Mouse (Mus musculus) heart, adult 2 months (tissue): ENCODE results near the gene Clcn2. TPM values are rescaled to one million over a fixed set of nuclear protein-coding genes. Genes with fewer than 3 reads are reported as not detected.

Experiments used
- DNase-seq, 2 experiments: peaks; one replicate each; pipeline ENCODE4 v3.0.0; 2021
- H3K27ac ChIP-seq: fragments of 200-600 bp; 2 replicates; pipeline ENCODE4 v1.8.1; 2022
- H3K27me3 ChIP-seq: fragments of 200-500 bp; 2 replicates; pipeline ENCODE4 v1.6.1; 2012; ENCODE audit warnings: mild to moderate bottlenecking, low read length, inconsistent platforms, mixed read lengths; ENCODE audit not compliant: control insufficient read depth, insufficient read depth
- H3K36me3 ChIP-seq: fragments of 200-500 bp; 2 replicates; pipeline ENCODE4 v1.6.1; 2012; ENCODE audit warnings: low read length, inconsistent platforms; ENCODE audit not compliant: control insufficient read depth, insufficient read depth
- H3K4me1 ChIP-seq: fragments of 200-500 bp; 2 replicates; pipeline ENCODE4 v1.6.1; 2011; ENCODE audit warnings: low read length; ENCODE audit not compliant: control insufficient read depth, insufficient read depth
- H3K4me3 ChIP-seq: fragments of 200-600 bp; 2 replicates; pipeline ENCODE4 v1.8.1; 2022
- H3K79me2 ChIP-seq: fragments of 200-500 bp; replicated peaks from 2 replicates; pipeline ENCODE4 v1.6.1; 2012; ENCODE audit warnings: mild to moderate bottlenecking, inconsistent platforms, low read length, moderate library complexity, mixed read lengths; ENCODE audit not compliant: control insufficient read depth, insufficient read depth
- H3K9ac ChIP-seq: fragments of 200-500 bp; 2 replicates; pipeline ENCODE4 v1.6.1; 2012; ENCODE audit warnings: low read depth, mild to moderate bottlenecking, control low read depth, inconsistent platforms, low read length, mixed read lengths
- CTCF ChIP-seq: fragments of 200-600 bp; IDR thresholded peaks from 2 replicates; pipeline ENCODE4 v1.8.1; 2022; ENCODE audit warnings: antibody characterized with exemption, mild to moderate bottlenecking, moderate library complexity
- EP300 ChIP-seq: fragments of 200-500 bp; IDR thresholded peaks from 2 replicates; pipeline ENCODE4 v1.6.1; 2011; ENCODE audit warnings: low read depth, low read length, control low read depth; ENCODE audit not compliant: insufficient read depth
- POLR2A ChIP-seq: fragments of 200-500 bp; IDR thresholded peaks from 2 replicates; pipeline ENCODE4 v1.6.1; 2011; ENCODE audit warnings: mild to moderate bottlenecking, low read depth, low read length, control low read depth; ENCODE audit not compliant: insufficient read depth
- WGBS: fragments of 180-500 bp; shearing (Covaris S2); methylation state at CpG from one replicate; pipeline ENCODE4 v1.1.7; 2018; 5-methylcytosine and 5-hydroxymethylcytosine counted together
- intact Hi-C: fragments of 180-260 bp; cut with DNase I; formaldehyde crosslinking; loops from one replicate; pipeline ENCODE4 v1.15.1; 2025
- polyA plus RNA-seq: library from polyadenylated mRNA; depleted of rRNA; stranded (reverse); fragments of >200 nt; gene quantifications from 2 replicates; pipeline ENCODE4 v1.2.3, GENCODE M21; 2012
- total RNA-seq, 2 experiments: library from RNA; stranded (reverse); gene quantifications; 2 replicates each; pipeline ENCODE4 v1.2.3; 2021

The Clcn2 gene
- total and polyA plus RNA-seq, 3 experiments: 1.3 to 8.0 (median 1.8) TPM

DNA sequence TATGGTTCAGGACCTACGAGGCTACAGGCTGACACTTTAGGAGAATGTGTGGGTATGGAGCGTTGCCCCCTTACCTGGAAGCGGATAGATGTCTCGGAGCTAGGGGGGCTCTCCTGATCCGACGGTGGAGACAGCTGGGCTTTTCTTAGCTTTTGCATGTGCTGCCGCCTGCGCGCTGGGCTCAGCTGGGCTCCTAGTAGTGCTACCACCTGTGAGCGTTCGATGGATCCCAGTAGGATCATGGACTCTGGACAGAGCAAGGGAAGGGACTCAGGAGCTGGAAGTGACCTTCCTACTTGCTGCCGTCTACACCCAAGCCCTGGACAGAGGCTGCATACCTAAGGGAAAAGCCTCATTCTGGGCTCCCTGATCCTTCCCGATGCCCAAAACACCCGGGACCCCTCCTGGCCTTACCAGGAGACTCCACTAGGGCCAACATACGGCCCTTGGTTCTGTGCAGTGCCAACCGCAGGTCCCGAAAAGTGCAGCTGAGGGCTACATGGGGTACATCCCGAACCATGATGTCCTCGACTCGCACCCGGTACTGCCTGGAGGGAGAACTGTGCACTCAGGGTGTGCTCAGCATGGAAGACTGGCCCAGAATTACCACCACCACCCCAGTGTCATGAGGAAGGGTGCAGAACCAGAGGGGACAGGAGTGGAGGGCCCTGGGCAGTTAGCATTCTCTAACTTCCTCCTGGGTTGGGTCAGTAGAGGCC lies 9.2 kb downstream of the Clcn2 start:
- intact Hi-C loops: loop anchor here (2.0 kb wide), 1 partner anchor 56 kb away; no protein-coding TSS in a partner anchor
- DNase-seq: no peak
- no peak overlapping the region for H3K4me3 ChIP-seq
- H3K27me3 ChIP-seq: no peaks in the 10 kb centered on the region
- H3K4me1 ChIP-seq: no peaks in the 10 kb centered on the region
- H3K9ac ChIP-seq: no peak overlapping the region
- H3K79me2 ChIP-seq: no peaks in the 10 kb centered on the region
- no peak overlapping the region for H3K27ac ChIP-seq
- no peak for TF ChIP-seq EP300
- TF ChIP-seq CTCF: no peak
- no peak for TF ChIP-seq POLR2A
- 91% methylated on average over 21 of the region's 21 CpGs for WGBS
- no peaks in the 10 kb centered on the region for H3K36me3 ChIP-seq

DNA sequence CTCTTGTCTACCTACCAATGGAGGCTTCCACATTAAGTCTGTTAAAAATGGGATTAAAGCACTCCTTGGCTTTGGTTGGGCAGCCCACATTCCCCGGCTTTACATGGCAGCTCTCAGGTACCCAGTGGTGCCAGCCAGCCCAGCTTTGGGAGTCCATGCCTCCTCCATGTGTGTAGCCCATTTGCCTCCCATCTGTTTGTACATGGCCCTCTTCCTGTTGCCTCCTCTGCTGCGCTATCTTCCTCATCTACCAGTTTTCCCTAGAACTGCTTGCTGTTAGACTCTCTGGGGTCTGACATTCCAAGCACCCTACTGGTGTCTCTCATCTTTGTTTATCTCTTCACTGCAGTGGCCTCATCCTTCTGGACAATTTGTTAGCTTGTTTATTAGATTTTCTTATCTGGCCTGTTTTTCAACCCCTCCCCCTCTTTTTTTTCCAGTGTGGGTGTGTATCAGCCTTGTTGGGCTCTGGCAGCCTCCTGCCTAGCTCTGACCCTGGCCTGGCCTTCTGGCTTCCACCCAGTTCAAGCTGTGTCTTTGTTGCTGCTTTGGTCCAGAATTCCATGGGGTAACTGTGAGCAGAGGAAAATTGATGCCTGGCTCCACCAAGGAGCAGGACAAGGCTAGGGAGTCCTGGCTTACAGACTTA lies 11.0 kb downstream of the Clcn2 start:
- Histone ChIP-seq H3K79me2 (no peaks in the 10 kb centered on the region), H3K27me3 (no peaks in the 10 kb centered on the region), H3K27ac (no peak overlapping the region), H3K4me3 (no peak overlapping the region), H3K36me3 (no peaks in the 10 kb centered on the region), H3K4me1 (no peaks in the 10 kb centered on the region), H3K9ac (no peak overlapping the region)
- no peak for TF ChIP-seq EP300
- no peak for TF ChIP-seq CTCF
- no peak for TF ChIP-seq POLR2A
- intact Hi-C loops: no loop called here
- DNase-seq: no peak
- 79% methylated on average over 2 of the region's 2 CpGs for WGBS

DNA sequence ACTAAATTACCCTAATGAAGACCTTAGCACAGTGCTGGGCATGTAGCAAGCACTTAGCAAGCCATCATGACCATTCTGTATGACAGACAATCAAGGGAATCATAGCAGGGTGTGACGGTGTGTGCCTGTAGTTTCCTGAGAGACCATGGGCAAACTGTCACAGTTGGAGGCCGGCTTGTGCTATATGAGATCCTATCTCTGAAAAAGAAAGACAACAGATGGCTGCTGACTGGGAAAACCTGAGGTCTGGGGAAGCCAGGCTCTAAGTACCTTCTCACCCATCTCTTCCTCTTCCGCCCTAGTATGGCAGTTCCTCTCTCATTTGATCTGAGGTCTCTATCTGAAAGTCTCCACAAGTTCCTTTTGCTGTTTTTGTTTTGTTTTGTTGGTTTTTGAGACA lies 11.8 kb downstream of the Clcn2 start:
- Histone ChIP-seq H3K27ac (no peak overlapping the region), H3K9ac (no peak overlapping the region), H3K4me1 (no peaks in the 10 kb centered on the region), H3K79me2 (no peaks in the 10 kb centered on the region), H3K27me3 (no peaks in the 10 kb centered on the region), H3K36me3 (no peaks in the 10 kb centered on the region), H3K4me3 (no peak overlapping the region)
- no peak for DNase-seq
- TF ChIP-seq CTCF (no peak), EP300 (no peak), POLR2A (no peak)
- 78% methylated on average over 3 of the region's 3 CpGs for WGBS
- intact Hi-C loops: no loop called here

DNA sequence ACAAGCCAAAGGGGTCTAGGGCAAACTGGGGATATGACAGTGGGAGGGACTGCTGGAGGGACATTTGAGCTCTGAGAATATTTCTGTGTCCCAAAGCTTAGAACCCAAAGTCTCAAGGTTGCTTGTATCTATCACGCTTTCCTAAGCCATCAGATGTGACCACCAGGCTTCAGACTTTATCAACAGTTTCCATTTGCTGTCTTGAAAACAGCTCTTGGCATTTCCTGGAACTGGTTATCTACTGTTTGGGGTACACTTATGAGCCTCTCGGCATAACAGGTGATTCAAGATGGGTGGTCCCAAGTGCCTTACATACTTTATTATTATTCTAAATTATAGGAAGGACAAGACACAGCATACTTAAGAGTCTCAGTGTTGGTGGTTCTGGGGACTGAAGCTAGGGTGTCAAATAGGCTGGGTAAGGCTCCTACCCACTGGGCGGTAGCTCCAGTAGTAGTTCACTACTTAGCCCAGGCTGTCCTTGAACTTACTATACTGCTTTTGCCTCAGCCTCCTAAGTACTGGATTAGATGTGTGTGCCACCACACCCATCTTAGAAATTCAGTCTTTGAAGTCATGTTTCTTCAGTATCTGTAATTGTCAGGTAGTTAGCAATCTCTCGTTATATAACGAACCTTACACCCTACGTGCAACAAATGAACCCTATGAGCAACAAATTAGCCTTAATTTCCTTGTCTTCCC lies 13.7 kb downstream of the Clcn2 start:
- no peaks in the 10 kb centered on the region for H3K27me3 ChIP-seq
- H3K9ac ChIP-seq: no peak overlapping the region
- 78% methylated on average over 6 of the region's 6 CpGs for WGBS
- intact Hi-C loops: no loop called here
- no peak overlapping the region for H3K27ac ChIP-seq
- TF ChIP-seq EP300 (no peak), CTCF (no peak), POLR2A (no peak)
- no peaks in the 10 kb centered on the region for H3K4me1 ChIP-seq
- H3K4me3 ChIP-seq: no peak overlapping the region
- no peaks in the 10 kb centered on the region for H3K36me3 ChIP-seq
- no peak for DNase-seq
- no peaks in the 10 kb centered on the region for H3K79me2 ChIP-seq

DNA sequence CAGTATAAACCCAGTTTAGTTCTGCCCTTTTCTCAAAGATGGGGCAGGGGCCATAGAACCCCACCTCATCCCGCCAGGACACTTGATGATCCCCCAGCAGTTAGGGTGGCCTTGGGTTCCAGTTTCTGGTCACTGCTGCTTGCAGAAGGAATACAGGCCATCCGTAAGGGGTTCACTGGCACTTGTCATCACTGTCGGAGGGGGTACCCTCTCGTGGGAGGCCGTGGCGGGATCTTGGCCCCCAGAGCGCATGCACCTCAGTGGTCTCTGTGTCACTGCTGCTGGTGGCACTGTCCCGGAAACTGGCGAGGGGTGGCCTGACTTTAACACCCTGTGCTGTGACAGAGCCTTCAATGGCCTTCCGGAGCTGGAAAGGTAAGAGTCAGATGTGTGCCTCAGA lies 14.5 kb downstream of the Clcn2 start:
- H3K9ac ChIP-seq: no peak overlapping the region
- no peak overlapping the region for H3K27ac ChIP-seq
- WGBS: 95% methylated on average over 10 of the region's 10 CpGs
- no peaks in the 10 kb centered on the region for H3K36me3 ChIP-seq
- TF ChIP-seq POLR2A: no peak
- no peak for TF ChIP-seq CTCF
- no peak for TF ChIP-seq EP300
- no peak overlapping the region for H3K4me3 ChIP-seq
- intact Hi-C loops: no loop called here
- no peak for DNase-seq
- H3K79me2 ChIP-seq: no peaks in the 10 kb centered on the region
- no peaks in the 10 kb centered on the region for H3K4me1 ChIP-seq
- H3K27me3 ChIP-seq: no peaks in the 10 kb centered on the region

DNA sequence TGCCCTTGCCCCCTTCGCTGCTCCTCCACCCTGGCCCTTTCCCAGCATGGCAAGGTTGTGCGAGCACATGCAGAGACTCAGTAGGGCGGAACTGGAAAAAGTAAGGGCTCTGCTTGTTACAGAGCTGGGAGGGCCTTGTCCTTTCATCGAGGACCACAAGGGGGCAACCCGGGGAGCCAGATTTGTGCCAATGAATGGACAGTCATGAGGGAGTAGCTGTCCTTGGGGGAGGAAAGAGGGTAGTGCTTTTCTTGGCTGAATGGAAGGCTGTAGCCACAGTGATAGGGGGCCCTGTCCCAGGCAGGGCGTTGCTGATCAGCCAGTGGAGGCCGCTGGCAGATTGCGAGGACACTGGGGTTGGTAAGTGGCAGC lies 15.0 kb downstream of the Clcn2 start:
- DNase-seq: peak in 1 of 2 experiments; percentile 53
- Histone ChIP-seq H3K9ac (no peak overlapping the region), H3K27me3 (no peaks in the 10 kb centered on the region), H3K27ac (no peak overlapping the region), H3K36me3 (no peaks in the 10 kb centered on the region), H3K4me3 (no peak overlapping the region), H3K79me2 (no peaks in the 10 kb centered on the region), H3K4me1 (no peaks in the 10 kb centered on the region)
- intact Hi-C loops: no loop called here
- WGBS: 29% methylated on average over 8 of the region's 8 CpGs
- TF ChIP-seq EP300: no peak
- no peak for TF ChIP-seq POLR2A
- TF ChIP-seq CTCF: peak; percentile 72
